Mouse (Mus musculus): ENCODE data around the gene Abcb1b. TPM values are rescaled to one million over a fixed set of nuclear protein-coding genes. Genes with fewer than 3 reads are reported as not detected.

Abcb1b gene
- total and polyA plus RNA-seq, 2 experiments from 2014 or later, result 0.52 to 1.5 TPM

- Histone ChIP-seq H3K4me1 (ENCODE audit: insufficient read depth) (no peaks in the 10 kb centered on the region), H3K4me2 (ENCODE audit: low read depth) (no peak overlapping the region), H3K36me3 (ENCODE audit: insufficient read depth) (no peaks in the 10 kb centered on the region), H3K9ac (no peak overlapping the region), H3K4me3 (ENCODE audit: low read depth, low read length) (no peak overlapping the region), H3K27me3 (ENCODE audit: insufficient read depth, low read length) (no peaks in the 10 kb centered on the region), H3K9me3 (ENCODE audit: low read length) (no peaks in the 10 kb centered on the region), H3K27ac (ENCODE audit: low read depth, low read length) (no peak overlapping the region)
- WGBS, result 85% methylated on average over 5 of the region's 5 CpGs
- no peak for DNase-seq
- no peak for ATAC-seq
- TF ChIP-seq CTCF (IDR thresholded peaks at IDR 0.05; ENCODE audit: low read depth), result no peak
These were observed 68.4 kb downstream of the Abcb1b start for GRCm38 (mm10) chr5:8866366-8866765.

GRCm38 (mm10) chr5:8868019-8868418, 70.1 kb downstream of the Abcb1b start:
- no peaks in the 10 kb centered on the region for H3K4me1 ChIP-seq (ENCODE audit: insufficient read depth)
- DNase-seq (peak; percentile 1), ATAC-seq (no peak)
- no peaks in the 10 kb centered on the region for H3K27me3 ChIP-seq (ENCODE audit: insufficient read depth, low read length)
- H3K4me2 ChIP-seq (ENCODE audit: low read depth), result no peak overlapping the region
- no peak overlapping the region for H3K9ac ChIP-seq
- H3K36me3 ChIP-seq (ENCODE audit: insufficient read depth), result no peaks in the 10 kb centered on the region
- WGBS, result 21% methylated on average over 1 of the region's 1 CpGs
- no peak overlapping the region for H3K4me3 ChIP-seq (ENCODE audit: low read depth, low read length)
- no peak overlapping the region for H3K27ac ChIP-seq (ENCODE audit: low read depth, low read length)
- TF ChIP-seq CTCF (IDR thresholded peaks at IDR 0.05; ENCODE audit: low read depth), result peak; percentile 35; the same call in 1 of the 2 replicates
- no peaks in the 10 kb centered on the region for H3K9me3 ChIP-seq (ENCODE audit: low read length)

- H3K27me3 ChIP-seq (ENCODE audit: insufficient read depth, low read length), result no peaks in the 10 kb centered on the region
- WGBS, result 92% methylated on average over 6 of the region's 6 CpGs
- H3K9me3 ChIP-seq (ENCODE audit: low read length), result no peaks in the 10 kb centered on the region
- H3K36me3 ChIP-seq (ENCODE audit: insufficient read depth), result no peaks in the 10 kb centered on the region
- DNase-seq (no peak), ATAC-seq (no peak)
- no peaks in the 10 kb centered on the region for H3K4me1 ChIP-seq (ENCODE audit: insufficient read depth)
- no peak overlapping the region for H3K4me3 ChIP-seq (ENCODE audit: low read depth, low read length)
- H3K9ac ChIP-seq, result no peak overlapping the region
- no peak overlapping the region for H3K27ac ChIP-seq (ENCODE audit: low read depth, low read length)
- TF ChIP-seq CTCF (IDR thresholded peaks at IDR 0.05; ENCODE audit: low read depth), result no peak
- H3K4me2 ChIP-seq (ENCODE audit: low read depth), result no peak overlapping the region
These were observed 75.3 kb downstream of the Abcb1b start for GRCm38 (mm10) chr5:8872979-8873915.

GRCm38 (mm10) chr5:8877086-8877485, 79.1 kb downstream of the Abcb1b start:
- Histone ChIP-seq H3K4me3 (ENCODE audit: low read depth, low read length) (no peak overlapping the region), H3K9ac (no peak overlapping the region), H3K27me3 (ENCODE audit: insufficient read depth, low read length) (no peaks in the 10 kb centered on the region), H3K4me1 (ENCODE audit: insufficient read depth) (no peaks in the 10 kb centered on the region), H3K36me3 (ENCODE audit: insufficient read depth) (no peaks in the 10 kb centered on the region), H3K27ac (ENCODE audit: low read depth, low read length) (no peak overlapping the region), H3K9me3 (ENCODE audit: low read length) (no peaks in the 10 kb centered on the region), H3K4me2 (ENCODE audit: low read depth) (no peak overlapping the region)
- 89% methylated on average over 2 of the region's 2 CpGs for WGBS
- DNase-seq (no peak), ATAC-seq (no peak)
- TF ChIP-seq CTCF (IDR thresholded peaks at IDR 0.05; ENCODE audit: low read depth), result no peak

GRCm38 (mm10) chr5:8877800-8878199, 79.9 kb downstream of the Abcb1b start:
- H3K36me3 ChIP-seq (ENCODE audit: insufficient read depth), result no peaks in the 10 kb centered on the region
- DNase-seq (no peak), ATAC-seq (no peak)
- H3K9me3 ChIP-seq (ENCODE audit: low read length), result no peaks in the 10 kb centered on the region
- 70% methylated on average over 5 of the region's 5 CpGs for WGBS
- no peaks in the 10 kb centered on the region for H3K27me3 ChIP-seq (ENCODE audit: insufficient read depth, low read length)
- H3K27ac ChIP-seq (ENCODE audit: low read depth, low read length), result no peak overlapping the region
- no peak overlapping the region for H3K4me3 ChIP-seq (ENCODE audit: low read depth, low read length)
- H3K9ac ChIP-seq, result no peak overlapping the region
- TF ChIP-seq CTCF (IDR thresholded peaks at IDR 0.05; ENCODE audit: low read depth), result no peak
- no peaks in the 10 kb centered on the region for H3K4me1 ChIP-seq (ENCODE audit: insufficient read depth)
- no peak overlapping the region for H3K4me2 ChIP-seq (ENCODE audit: low read depth)

- 78% methylated on average over 2 of the region's 2 CpGs for WGBS
- Histone ChIP-seq H3K4me3 (ENCODE audit: low read depth, low read length) (no peak overlapping the region), H3K36me3 (ENCODE audit: insufficient read depth) (no peaks in the 10 kb centered on the region), H3K4me2 (ENCODE audit: low read depth) (no peak overlapping the region), H3K9me3 (ENCODE audit: low read length) (no peaks in the 10 kb centered on the region), H3K4me1 (ENCODE audit: insufficient read depth) (no peaks in the 10 kb centered on the region), H3K27ac (ENCODE audit: low read depth, low read length) (no peak overlapping the region), H3K27me3 (ENCODE audit: insufficient read depth, low read length) (no peaks in the 10 kb centered on the region), H3K9ac (no peak overlapping the region)
- DNase-seq (no peak), ATAC-seq (no peak)
- TF ChIP-seq CTCF (IDR thresholded peaks at IDR 0.05; ENCODE audit: low read depth), result no peak
These were observed 87.9 kb downstream of the Abcb1b start for GRCm38 (mm10) chr5:8885837-8886236.

Measured in forebrain, postnatal 0 days (tissue).